Mouse (Mus musculus): ENCODE measurements around the gene Gtpbp3. TPM values are rescaled to one million over a fixed set of nuclear protein-coding genes. Genes with fewer than 3 reads are reported as not detected.
A peak's percentile ranks its signal among the peaks of the same experiment; 100 is the strongest.

The Gtpbp3 gene
- total RNA-seq, 4 experiments from 2014 or later: 17.5 to 22.2 (median 19.0) TPM

GRCm38 (mm10) chr8:71469411-71469810, 18.5 kb upstream of the Gtpbp3 start:
- DNase-seq (ENCODE audit: low spot score): no peak

DNA sequence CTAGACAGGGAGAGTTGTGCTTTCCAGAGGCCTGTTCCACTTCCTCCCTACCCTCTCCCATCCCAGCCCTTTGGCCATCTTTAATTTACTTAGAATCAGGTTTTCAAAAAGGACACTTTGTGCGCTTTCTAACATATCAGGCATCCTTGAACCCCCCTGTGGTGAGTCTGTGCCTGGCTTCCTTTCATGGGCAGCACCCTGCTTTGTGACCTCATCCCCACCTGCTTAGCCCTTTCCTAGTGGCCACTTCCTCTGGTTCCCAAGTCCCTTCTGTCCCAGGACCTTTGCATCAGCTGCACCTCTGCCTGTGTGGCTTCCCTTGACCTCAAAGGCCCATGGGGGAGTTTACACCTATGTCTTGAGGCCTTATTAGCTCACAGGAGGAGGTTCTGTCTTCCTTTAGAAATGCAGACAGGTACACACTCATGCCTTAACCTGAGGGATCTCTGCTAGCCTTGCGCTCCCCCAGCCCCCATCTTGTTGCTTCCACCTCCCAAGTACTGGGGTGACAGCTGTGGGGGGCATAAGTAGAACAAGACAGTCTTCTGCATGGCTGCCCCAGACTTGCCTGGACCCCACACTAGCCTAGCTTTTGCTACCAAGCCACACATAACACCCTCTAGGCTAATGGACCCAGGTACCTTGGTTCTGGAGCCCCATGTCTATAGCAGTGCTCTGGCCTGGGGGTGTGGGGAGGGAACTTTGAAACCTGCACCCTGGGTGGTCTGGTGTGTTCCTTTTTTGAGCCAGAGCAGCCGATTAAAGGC, 17.6 kb upstream of the Gtpbp3 start:
- no peak for DNase-seq (ENCODE audit: low spot score)

DNA sequence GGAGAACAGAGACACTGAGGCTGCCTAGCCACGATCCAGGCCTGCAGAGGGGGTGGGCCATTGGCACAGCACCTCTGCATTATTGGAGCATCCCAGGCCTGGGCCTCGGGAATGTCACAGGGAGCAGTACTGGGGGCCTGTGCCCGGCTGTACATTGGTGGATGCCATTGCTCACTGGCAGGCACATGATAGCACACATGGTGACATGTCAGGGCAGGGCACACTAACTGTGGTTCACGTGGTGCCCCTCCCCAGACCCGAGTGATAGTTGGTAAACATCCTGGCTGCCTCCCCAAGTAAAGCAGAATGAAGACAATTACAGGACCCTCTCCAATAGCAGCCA, 17.0 kb upstream of the Gtpbp3 start:
- DNase-seq (ENCODE audit: low spot score): no peak

- no peak for DNase-seq (ENCODE audit: low spot score)
Observed at GRCm38 (mm10) chr8:71471861-71472260, 16.0 kb upstream of the Gtpbp3 start.

GRCm38 (mm10) chr8:71472601-71473386, 15.1 kb upstream of the Gtpbp3 start:
- no peak for DNase-seq (ENCODE audit: low spot score)

GRCm38 (mm10) chr8:71474344-71474743, 13.6 kb upstream of the Gtpbp3 start:
- no peak for DNase-seq (ENCODE audit: low spot score)

DNA sequence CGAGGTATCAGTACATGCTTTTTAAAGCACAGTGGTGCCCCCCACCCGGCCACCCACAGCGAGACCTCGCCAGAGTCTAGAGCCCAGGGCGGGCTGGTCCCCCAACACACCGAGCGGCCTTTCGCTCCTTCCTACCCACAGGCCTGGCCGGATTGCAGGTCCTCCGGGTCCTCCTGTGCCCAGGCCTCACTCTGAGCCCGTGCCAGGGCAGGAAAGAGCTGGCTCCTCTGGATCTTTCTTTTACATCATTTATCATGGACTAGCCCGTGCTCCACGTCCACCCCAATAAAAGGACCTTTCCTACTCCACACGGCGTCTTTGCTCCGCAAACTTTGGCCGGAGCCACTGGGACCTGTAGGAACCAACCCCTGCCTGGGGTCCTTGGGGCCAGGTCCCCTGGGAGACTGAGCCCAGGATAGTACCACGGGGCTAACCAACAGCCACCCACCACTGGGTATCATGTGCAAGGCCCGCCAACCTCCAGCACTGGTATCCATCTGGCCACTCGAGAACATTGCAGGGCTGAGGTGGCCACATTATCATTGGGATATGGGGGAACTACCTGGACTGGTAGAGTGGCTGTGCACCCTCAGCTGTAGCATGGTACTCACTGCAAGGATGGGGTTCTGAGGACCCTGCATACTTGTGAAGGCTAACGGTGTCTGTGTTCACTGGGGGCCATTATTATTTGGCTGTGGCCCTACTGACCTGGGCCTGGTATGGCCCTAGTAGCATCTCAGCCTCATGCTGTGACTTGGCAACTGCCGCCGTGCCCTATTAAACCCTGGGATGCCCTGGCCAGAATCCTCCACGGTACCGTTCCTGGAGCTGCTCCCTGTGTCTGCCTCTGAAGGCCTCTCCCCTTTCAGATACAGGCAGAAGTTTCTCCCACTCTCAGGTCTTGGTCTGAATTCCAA, 12.9 kb upstream of the Gtpbp3 start:
- no peak for DNase-seq (ENCODE audit: low spot score)

DNA sequence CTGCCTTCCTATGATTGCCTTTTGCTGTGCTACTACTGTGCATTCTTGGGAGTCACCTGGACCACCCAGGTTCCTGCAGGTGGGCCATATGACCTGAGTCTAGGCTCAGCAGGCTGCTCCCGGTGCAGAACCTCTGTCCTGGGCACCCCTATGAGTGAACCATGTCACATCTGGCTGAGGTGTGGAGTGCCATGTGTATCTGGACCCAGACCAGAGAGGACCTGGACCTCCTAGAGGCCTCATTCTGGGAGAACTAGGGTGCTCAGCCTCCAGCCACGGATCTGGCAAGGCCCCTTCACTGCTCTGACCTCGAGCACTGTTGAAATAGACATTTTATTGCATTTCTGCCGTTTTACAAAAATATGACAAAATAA, 12.2 kb upstream of the Gtpbp3 start:
- no peak for DNase-seq (ENCODE audit: low spot score)

GRCm38 (mm10) chr8:71476099-71476940, 11.6 kb upstream of the Gtpbp3 start:
- peak; percentile 70 for DNase-seq (ENCODE audit: low spot score)

- no peak for DNase-seq (ENCODE audit: low spot score)
Observed at GRCm38 (mm10) chr8:71477196-71477845, 10.6 kb upstream of the Gtpbp3 start.

DNA sequence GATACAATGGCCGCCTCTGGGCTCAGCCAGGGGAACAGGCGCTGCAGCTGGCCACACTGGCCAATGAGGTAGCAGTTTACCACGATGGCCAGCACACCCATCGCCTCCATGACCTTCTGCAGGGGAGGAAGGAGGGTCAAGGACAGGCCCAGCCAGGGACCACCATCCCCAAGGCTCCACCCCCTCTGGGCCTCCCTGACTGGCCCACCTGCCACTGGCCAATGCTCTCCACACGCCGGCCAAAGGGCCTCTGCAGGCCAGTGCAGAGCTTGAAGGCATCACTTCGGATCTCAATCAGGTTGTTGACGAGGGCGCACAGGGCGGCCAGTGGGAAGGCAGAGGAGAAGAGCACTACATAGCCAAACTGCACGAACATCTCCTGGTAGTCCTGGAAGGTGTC, 9.0 kb upstream of the Gtpbp3 start:
- no peak for DNase-seq (ENCODE audit: low spot score)

- DNase-seq (ENCODE audit: low spot score): no peak
Observed at GRCm38 (mm10) chr8:71483932-71484331, 4.0 kb upstream of the Gtpbp3 start.

DNA sequence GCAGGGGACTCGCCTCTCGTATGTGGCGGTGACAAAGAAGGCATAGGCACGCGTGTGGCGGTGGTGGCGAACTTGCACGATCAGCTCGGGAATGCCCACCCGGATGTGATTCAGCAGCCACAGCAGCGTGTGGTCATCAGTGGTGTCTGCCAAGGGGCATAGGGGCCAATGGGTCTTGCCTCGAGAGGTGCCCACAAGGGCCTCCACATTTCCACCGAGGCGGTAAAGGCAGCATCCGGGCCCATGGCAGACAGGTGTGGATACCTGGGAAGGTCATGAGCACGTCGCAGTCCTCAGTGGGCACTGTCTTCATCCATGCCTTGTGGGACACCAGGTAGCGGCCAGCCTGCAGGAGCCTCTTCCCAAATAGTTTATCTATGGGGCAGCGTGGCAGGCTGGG, 3.2 kb upstream of the Gtpbp3 start:
- DNase-seq (ENCODE audit: low spot score): no peak

GRCm38 (mm10) chr8:71485142-71486135, 2.5 kb upstream of the Gtpbp3 start, which contains the start of gene Ano8:
TSS of gene Ano8 (minus strand) at chr8:71485963.
- peak; percentile 84 for DNase-seq (ENCODE audit: low spot score)

GRCm38 (mm10) chr8:71486136-71486529, 1.8 kb upstream of the Gtpbp3 start:
- no peak for DNase-seq (ENCODE audit: low spot score)

DNA sequence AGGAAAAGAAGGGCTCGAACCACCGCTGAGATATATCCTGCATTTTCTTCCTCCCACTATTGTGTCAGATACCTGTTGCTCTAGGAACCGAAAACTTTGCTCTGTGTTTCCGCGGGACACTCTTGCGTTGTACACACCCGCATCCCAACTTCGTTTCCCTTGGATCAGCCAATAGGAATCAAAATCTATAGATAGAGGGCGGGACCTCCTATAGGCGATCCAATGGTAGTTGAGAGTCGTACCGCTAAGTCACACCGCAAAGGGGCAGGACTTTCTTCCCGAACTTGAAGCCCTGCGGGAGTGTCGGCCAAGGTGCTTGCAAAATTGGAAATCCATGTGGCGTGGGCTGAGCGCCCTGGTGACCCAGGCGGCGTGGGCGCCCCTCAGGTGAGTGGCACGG, 551 bp downstream of the Gtpbp3 start:
- DNase-seq (ENCODE audit: low spot score): peak; percentile 97

- peak; percentile 85 for DNase-seq (ENCODE audit: low spot score)
Observed at GRCm38 (mm10) chr8:71495039-71495438, 7.1 kb downstream of the Gtpbp3 start.

- DNase-seq (ENCODE audit: low spot score): no peak
Observed at GRCm38 (mm10) chr8:71495811-71496210, 7.9 kb downstream of the Gtpbp3 start.

DNA sequence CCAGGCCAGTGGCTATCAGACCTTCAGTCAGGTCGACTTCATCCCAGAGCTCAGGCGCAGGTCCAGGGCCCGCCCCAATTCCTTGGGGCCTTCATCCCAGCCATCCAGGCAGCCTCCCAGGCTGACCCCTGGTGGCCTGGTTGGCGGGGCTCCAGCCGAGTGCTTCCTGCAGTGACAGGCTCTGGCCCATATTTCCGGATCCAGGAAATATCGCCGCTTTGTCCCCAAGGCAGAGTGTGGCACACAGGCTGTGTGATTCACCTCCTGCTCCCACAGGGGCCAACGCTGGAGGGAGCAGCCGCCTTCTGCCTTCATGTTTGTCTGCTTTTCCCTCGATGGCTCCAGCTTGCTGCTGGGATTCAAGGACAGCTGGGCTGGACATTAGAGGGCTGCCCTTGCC, 8.6 kb downstream of the Gtpbp3 start:
- DNase-seq (ENCODE audit: low spot score): peak; percentile 91
